Mouse (Mus musculus) heart, embryonic 10.5 days (tissue): ENCODE results near the gene Pgap3. TPM values are rescaled to one million over a fixed set of nuclear protein-coding genes. Genes with fewer than 3 reads are reported as not detected.

Source experiments
- DNase-seq: peaks from one replicate; pipeline ENCODE4 v3.0.0-alpha.2; 2017; ENCODE audit warnings: low spot score
- H3K27ac ChIP-seq: fragments of 300-500 bp; sonication (generic); 2 replicates; pipeline ENCODE4 v1.5.1; 2016; ENCODE audit warnings: mild to moderate bottlenecking
- H3K27me3 ChIP-seq: fragments of 300-500 bp; sonication (generic); 2 replicates; pipeline ENCODE4 v1.6.1; 2016; ENCODE audit warnings: mild to moderate bottlenecking; ENCODE audit not compliant: poor library complexity, insufficient read depth, severe bottlenecking
- H3K36me3 ChIP-seq: fragments of 300-500 bp; sonication (generic); 2 replicates; pipeline ENCODE4 v1.6.1; 2016; ENCODE audit warnings: mild to moderate bottlenecking, moderate library complexity
- H3K4me1 ChIP-seq: fragments of 300-500 bp; sonication (generic); 2 replicates; pipeline ENCODE4 v1.6.1; 2016; ENCODE audit warnings: mild to moderate bottlenecking
- H3K4me3 ChIP-seq: fragments of 300-500 bp; sonication (generic); 2 replicates; pipeline ENCODE4 v1.5.1; 2016; ENCODE audit warnings: mild to moderate bottlenecking, moderate library complexity
- H3K9me3 ChIP-seq: fragments of 300-500 bp; sonication (generic); 2 replicates; pipeline ENCODE4 v1.6.1; 2016; ENCODE audit warnings: mild to moderate bottlenecking, moderate library complexity
- WGBS: fragments of 180-500 bp; shearing (Covaris S2); methylation state at CpG from one replicate; pipeline ENCODE4 v1.1.7; 2016; 5-methylcytosine and 5-hydroxymethylcytosine counted together
- polyA plus RNA-seq: library from polyadenylated mRNA; unstranded; fragments of >200 nt; fragmentation: Nextera tagmentation; extraction: Ambion mirVana; gene quantifications from 2 replicates; pipeline ENCODE4 v1.2.1, GENCODE M21; 2016

The Pgap3 gene
- polyA plus RNA-seq, 1 experiment from 2014 or later: 15.3 TPM

- DNase-seq: no peak
- H3K9me3 ChIP-seq: no peaks in the 10 kb centered on the region
- H3K4me3 ChIP-seq: no peak overlapping the region
- H3K36me3 ChIP-seq: peaks cover 100% of the 10 kb centered on the region
- 0 out of 2 replicates have a peak, but pooled peaks cover 3% of the 10 kb centered on the region for H3K4me1 ChIP-seq
- H3K27me3 ChIP-seq: no peaks in the 10 kb centered on the region
- WGBS: 79% methylated on average over 9 of the region's 9 CpGs
- no peak overlapping the region for H3K27ac ChIP-seq
These were observed 31.6 kb upstream of the Pgap3 start for GRCm38 (mm10) chr11:98431743-98432502.

- Histone ChIP-seq H3K27ac (no peak overlapping the region), H3K27me3 (no peaks in the 10 kb centered on the region), H3K9me3 (no peaks in the 10 kb centered on the region), H3K4me1 (no peaks in the 10 kb centered on the region), H3K36me3 (peaks cover 100% of the 10 kb centered on the region), H3K4me3 (no peak overlapping the region)
- DNase-seq: no peak
- 91% methylated on average over 5 of the region's 5 CpGs for WGBS
These were observed 28.1 kb upstream of the Pgap3 start for GRCm38 (mm10) chr11:98428436-98428835.

GRCm38 (mm10) chr11:98426592-98426991 lies 26.3 kb upstream of the Pgap3 start:
- H3K9me3 ChIP-seq: no peaks in the 10 kb centered on the region
- no peaks in the 10 kb centered on the region for H3K4me1 ChIP-seq
- no peaks in the 10 kb centered on the region for H3K27me3 ChIP-seq
- 92% methylated on average over 7 of the region's 7 CpGs for WGBS
- H3K36me3 ChIP-seq: peaks cover 100% of the 10 kb centered on the region
- H3K27ac ChIP-seq: no peak overlapping the region
- no peak overlapping the region for H3K4me3 ChIP-seq
- no peak for DNase-seq

DNA sequence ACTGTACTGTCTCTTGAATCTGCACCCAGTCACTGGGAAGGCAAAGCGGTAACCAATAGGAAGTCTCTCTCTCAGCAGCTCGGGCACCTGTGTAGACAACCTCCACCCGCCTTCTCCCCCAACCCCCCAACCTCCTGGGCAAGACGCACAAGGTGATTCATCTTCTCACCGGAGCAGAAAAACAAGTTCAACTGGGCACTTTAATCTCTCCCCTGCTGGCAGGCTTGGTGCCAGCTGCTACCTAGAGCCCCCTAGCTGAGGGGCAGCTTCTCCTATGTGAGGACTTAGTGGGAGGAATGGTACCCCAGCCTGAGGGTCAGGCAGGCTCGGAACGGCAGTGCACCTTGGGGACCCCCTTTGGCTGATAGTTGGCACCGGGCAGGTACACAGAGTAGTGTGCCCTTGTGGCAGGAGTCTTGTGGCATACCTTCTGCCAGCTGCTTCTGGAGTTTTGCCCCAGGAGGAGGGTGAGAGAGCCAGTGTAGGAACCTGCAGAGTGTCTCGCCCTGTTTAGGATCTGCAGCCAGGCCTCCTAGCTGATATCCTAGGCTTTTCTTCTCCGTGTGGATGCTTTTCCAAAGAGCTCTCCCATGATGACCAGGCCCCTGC lies 18.8 kb upstream of the Pgap3 start:
- Histone ChIP-seq H3K27ac (peak overlapping the region; percentile 42; the same call in 1 of the 2 replicates), H3K36me3 (peaks cover 82% of the 10 kb centered on the region), H3K27me3 (no peaks in the 10 kb centered on the region), H3K4me3 (0 out of 2 replicates have a peak overlapping the region, but pooled peaks have one; percentile 3), H3K4me1 (peaks cover 58% of the 10 kb centered on the region), H3K9me3 (no peaks in the 10 kb centered on the region)
- DNase-seq: no peak
- WGBS: 73% methylated on average over 10 of the region's 10 CpGs

- Histone ChIP-seq H3K27ac (peak overlapping the region; percentile 42), H3K27me3 (no peaks in the 10 kb centered on the region), H3K4me1 (peaks cover 64% of the 10 kb centered on the region), H3K9me3 (no peaks in the 10 kb centered on the region), H3K36me3 (peaks cover 74% of the 10 kb centered on the region), H3K4me3 (0 out of 2 replicates have a peak overlapping the region, but pooled peaks have one; percentile 3)
- WGBS: 56% methylated on average over 6 of the region's 6 CpGs
- no peak for DNase-seq
These were observed 18.0 kb upstream of the Pgap3 start for GRCm38 (mm10) chr11:98418273-98418672.

GRCm38 (mm10) chr11:98417074-98417473 lies 16.8 kb upstream of the Pgap3 start:
- Histone ChIP-seq H3K4me1 (peaks cover 73% of the 10 kb centered on the region), H3K36me3 (peaks cover 62% of the 10 kb centered on the region), H3K27ac (no peak overlapping the region), H3K27me3 (no peaks in the 10 kb centered on the region), H3K4me3 (no peak overlapping the region), H3K9me3 (no peaks in the 10 kb centered on the region)
- WGBS: 100% methylated on average over 1 of the region's 1 CpGs
- no peak for DNase-seq

GRCm38 (mm10) chr11:98414162-98414561 lies 13.9 kb upstream of the Pgap3 start:
- WGBS: 41% methylated on average over 2 of the region's 2 CpGs
- Histone ChIP-seq H3K27me3 (peaks cover 9% of the 10 kb centered on the region; the same call in 1 of the 2 replicates), H3K36me3 (peaks cover 33% of the 10 kb centered on the region), H3K4me3 (peak overlapping the region; percentile 99), H3K27ac (peak overlapping the region; percentile 99), H3K4me1 (peaks cover 84% of the 10 kb centered on the region), H3K9me3 (no peaks in the 10 kb centered on the region)
- no peak for DNase-seq

DNA sequence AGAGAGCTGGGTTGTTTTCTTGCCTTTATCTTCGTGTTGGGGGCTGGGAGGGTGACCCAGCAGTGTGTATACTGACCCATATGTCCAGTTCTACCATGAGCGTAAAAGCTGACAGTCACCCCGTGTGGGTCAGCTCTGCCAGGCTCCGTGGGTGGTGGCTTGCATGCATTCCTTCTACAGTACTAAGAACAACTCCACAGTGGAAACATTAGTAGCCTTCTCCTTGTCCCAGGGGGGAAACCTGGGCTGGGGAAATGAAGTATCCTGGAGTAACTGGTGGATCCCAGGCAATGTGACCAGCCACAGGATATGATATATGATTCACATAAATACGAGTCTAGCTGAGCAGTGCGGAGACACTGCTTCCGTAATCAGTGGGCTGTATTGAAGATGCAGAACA lies 13.4 kb upstream of the Pgap3 start:
- H3K27me3 ChIP-seq: peaks cover 9% of the 10 kb centered on the region; the same call in 1 of the 2 replicates
- H3K36me3 ChIP-seq: peaks cover 28% of the 10 kb centered on the region
- peaks cover 84% of the 10 kb centered on the region for H3K4me1 ChIP-seq
- H3K4me3 ChIP-seq: peak overlapping the region; percentile 99
- no peak for DNase-seq
- WGBS: 24% methylated on average over 7 of the region's 7 CpGs
- peak overlapping the region; percentile 99 for H3K27ac ChIP-seq
- no peaks in the 10 kb centered on the region for H3K9me3 ChIP-seq

DNA sequence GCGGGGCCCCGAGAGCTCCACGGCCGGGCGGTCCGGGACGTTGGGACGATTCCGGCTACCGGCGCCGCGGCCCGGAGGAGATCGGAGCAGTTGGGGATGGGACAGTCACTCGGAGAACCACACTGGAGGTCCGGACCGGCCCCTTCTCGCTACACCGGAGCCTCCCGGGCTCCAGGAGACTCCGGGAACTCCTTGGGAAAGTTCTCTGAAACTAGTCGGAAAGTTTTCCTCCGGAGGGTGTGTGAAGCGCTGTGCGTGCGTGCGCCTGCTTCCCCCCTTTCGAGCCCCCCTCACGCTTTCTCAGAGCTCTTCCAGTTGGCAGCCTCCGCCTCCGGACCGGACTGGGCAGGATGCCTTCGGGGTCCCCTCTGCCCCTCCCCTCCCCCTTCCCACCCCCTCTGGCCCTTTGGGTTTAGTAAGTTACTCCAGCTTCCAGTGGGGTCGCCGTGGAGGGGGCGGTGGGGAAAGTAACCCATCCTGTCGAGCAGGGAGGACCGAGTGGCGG lies 12.6 kb upstream of the Pgap3 start:
- Histone ChIP-seq H3K27me3 (peaks cover 9% of the 10 kb centered on the region; the same call in 1 of the 2 replicates), H3K36me3 (peaks cover 22% of the 10 kb centered on the region), H3K4me3 (peak overlapping the region; percentile 99), H3K4me1 (peaks cover 78% of the 10 kb centered on the region), H3K27ac (peak overlapping the region; percentile 99), H3K9me3 (no peaks in the 10 kb centered on the region)
- WGBS: under 1% methylated on average over 40 of the region's 40 CpGs
- no peak for DNase-seq

GRCm38 (mm10) chr11:98412273-98412796 lies 12.0 kb upstream of the Pgap3 start, which contains the start of gene Erbb2:
TSS of gene Erbb2 (plus strand) at chr11:98412470.
- H3K9me3 ChIP-seq: no peaks in the 10 kb centered on the region
- H3K27me3 ChIP-seq: peaks cover 9% of the 10 kb centered on the region; the same call in 1 of the 2 replicates
- peaks cover 22% of the 10 kb centered on the region for H3K36me3 ChIP-seq
- peak within 1 kb of the TSS; percentile 99 for H3K4me3 ChIP-seq
- peak within 1 kb of the TSS; percentile 99 for H3K27ac ChIP-seq
- H3K4me1 ChIP-seq: peaks cover 76% of the 10 kb centered on the region
- DNase-seq: peak; percentile 95
- under 1% methylated on average over 44 of the region's 49 CpGs for WGBS

DNA sequence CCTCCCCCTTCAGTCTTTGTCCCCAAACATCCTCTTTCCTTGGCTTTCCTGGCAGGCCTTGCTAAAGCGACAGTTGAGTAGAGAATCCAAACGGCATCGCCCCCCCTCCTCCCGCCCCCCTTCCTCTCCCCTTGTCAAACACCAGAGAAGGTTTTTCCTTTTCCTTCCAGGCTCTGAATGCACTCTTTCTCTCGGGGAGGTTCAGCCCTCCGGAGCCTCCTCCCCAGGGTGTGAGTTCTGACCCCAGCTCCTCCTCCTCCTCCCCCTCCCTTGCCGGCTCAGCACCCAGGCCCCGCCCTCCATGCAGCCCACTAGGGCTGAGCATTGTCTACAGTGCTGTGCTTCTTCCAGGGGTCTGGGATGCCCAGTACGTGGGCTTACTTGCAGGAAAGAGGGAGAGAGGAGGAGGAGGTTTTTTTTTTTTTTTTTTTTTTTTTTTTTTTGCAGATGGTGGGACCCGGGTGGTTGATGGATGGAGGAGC lies 9.1 kb upstream of the Pgap3 start:
- no peak for DNase-seq
- Histone ChIP-seq H3K4me3 (peak overlapping the region; percentile 43), H3K27me3 (peaks cover 9% of the 10 kb centered on the region; the same call in 1 of the 2 replicates), H3K36me3 (0 out of 2 replicates have a peak, but pooled peaks cover under 1% of the 10 kb centered on the region), H3K27ac (peak overlapping the region; percentile 84), H3K4me1 (peaks cover 47% of the 10 kb centered on the region), H3K9me3 (no peaks in the 10 kb centered on the region)
- 5% methylated on average over 10 of the region's 10 CpGs for WGBS

GRCm38 (mm10) chr11:98408872-98409271 lies 8.6 kb upstream of the Pgap3 start:
- DNase-seq: no peak
- H3K27ac ChIP-seq: peak overlapping the region; percentile 84
- H3K9me3 ChIP-seq: no peaks in the 10 kb centered on the region
- peak overlapping the region; percentile 43 for H3K4me3 ChIP-seq
- H3K36me3 ChIP-seq: no peaks in the 10 kb centered on the region
- 61% methylated on average over 8 of the region's 8 CpGs for WGBS
- peaks cover 42% of the 10 kb centered on the region for H3K4me1 ChIP-seq
- peaks cover 9% of the 10 kb centered on the region; the same call in 1 of the 2 replicates for H3K27me3 ChIP-seq
